Mouse (Mus musculus) induced T-regulatory cell, adult 2 months (primary cell): ENCODE data around the gene Ntn5.

Source experiments
- DNase-seq: peaks from one replicate; pipeline ENCODE4 v3.0.0-alpha.2; 2012; ENCODE audit warnings: low read depth

Gene Ntn5

DNA sequence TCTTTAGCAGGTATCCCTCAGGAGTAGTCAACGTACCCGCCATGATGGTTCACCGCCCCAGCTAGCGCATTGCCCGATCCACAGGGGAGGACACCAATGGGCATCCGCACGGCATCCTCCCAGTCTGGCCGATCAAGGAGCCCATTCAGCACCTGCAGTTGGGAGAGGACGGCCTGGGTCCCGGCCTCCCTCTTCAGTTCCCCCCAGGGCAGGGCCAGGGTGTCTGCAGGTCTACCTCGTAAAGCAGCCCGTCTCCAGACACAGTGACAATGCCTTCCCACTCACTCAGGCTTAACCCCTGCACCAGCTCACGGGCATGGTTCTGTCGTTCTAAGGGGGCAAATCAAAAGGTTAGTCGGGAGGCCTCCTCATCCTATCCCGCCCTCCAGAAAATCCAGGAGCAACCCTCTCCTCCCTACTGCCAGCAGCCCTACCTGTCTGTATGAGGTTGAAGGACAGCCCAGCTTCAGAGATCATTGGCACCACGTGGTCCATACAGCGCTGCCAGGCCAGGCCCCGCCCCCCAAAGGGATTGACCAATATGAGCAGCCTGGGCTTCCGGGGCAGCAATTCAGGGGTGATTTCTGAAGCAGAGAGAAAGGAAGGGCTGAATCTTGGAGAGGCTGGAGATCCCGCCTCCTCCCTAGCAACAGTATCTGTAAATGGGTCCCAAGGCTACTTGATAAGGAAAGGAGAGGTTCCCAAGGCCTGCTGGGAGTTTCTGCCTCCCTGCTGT, 28.4 kb downstream of the Ntn5 start:
- no peak for DNase-seq

DNA sequence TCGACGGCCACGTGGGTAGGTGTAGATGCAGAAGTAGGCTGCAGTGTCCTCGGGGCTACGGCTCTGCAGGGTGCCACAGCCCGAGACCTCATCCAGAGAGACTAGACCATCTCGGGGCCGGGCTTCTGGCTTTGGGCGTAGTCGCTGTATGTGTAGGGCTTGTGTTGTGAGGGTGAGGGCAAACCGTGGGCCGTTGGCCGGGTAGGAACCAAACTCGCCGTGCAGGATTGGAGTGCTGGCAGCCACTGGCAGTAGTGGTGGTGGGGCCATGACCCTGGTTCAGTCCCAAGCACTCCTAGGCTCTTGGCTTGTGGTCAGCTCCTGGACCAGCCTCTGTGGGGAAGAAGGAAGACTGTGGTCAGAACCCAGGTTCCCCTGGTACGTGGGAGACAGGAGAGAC, 29.6 kb downstream of the Ntn5 start:
- DNase-seq = no peak

DNA sequence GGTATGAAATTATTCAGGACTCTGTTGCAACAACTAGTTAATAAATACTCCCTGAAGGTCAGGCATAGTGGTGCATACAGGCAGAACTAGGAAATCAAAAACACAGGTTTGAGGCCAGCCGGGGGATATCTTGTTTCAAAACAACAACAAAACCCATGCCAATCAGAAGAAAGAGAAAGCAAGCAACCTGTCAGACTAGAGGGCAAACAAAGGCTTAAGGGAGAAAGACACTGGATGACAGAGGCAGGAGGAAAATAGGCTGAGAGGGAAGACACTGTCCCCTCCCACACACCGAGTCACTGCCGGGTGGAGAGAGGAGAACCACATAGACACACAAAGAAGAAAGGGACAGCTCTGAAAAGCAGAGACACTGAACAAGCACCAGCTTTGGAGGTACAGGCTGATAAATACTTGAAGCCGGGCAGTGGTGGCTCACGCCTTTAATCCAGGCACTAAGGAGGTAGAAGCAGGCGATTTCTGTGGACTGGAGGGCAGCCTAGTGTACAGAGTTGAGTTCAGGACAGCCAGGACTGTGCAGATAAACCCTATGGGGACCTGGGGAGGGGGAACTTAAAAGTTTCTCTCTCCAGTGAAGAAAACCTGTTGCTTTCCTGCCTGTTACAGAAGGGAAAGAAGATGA, 30.2 kb downstream of the Ntn5 start:
- no peak for DNase-seq

DNA sequence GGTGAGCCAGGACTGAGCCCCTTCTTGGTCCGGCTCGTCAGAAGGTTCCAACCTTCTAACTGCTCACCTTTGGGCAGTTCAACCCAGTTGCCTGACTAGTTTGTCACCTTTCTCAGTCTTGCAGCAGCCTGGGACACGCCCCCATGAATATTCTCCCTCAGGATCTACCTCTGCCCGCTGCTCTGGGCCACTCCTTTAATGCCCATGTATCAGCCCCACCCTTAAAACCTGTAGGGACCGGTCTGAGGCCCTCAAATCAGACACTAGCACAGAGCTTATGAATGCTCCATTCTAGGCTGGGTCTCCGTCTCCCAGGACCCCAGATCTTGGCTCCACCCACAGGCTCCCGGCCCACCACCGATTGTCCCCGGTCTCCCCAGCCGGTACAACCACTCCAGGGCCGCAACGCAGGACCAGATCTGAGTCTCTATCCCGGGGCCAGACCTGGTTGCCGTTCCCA, 30.8 kb downstream of the Ntn5 start:
- no peak for DNase-seq

DNA sequence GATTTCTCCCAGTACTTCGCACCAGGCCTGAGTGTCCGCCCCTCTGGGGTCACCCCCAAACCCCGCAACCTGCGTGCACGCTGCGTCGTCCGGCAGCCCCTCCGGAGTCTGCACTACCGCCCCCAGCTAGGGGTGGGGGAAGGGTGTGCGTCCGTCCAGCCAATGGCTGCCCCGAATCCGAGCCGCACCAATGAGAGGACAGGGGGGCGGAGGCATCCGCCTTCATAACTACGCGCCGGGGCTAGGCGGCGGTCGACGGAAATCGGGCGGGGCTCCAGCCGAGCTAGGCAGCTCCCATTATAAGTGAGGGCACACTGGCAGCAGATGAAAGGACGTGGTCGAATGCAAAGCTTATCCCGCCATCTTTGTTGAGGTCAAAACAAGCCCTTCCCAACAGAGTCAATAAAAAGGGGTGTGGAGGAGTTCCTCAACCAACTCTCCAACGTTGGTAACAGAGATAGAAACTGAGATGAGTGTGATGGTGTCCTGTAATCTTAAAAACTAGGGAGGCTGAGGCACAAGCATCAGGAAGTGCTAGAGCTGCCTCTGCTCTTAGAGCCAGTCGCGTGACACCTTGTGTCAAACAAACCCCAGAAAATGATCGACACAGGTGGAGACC, 31.4 kb downstream of the Ntn5 start, which contains the start of gene Rpl18:
Gene Rpl18 (plus strand): TSS at position 368 of the 619 bp plus-strand sequence.
- DNase-seq = peak; percentile 97

DNA sequence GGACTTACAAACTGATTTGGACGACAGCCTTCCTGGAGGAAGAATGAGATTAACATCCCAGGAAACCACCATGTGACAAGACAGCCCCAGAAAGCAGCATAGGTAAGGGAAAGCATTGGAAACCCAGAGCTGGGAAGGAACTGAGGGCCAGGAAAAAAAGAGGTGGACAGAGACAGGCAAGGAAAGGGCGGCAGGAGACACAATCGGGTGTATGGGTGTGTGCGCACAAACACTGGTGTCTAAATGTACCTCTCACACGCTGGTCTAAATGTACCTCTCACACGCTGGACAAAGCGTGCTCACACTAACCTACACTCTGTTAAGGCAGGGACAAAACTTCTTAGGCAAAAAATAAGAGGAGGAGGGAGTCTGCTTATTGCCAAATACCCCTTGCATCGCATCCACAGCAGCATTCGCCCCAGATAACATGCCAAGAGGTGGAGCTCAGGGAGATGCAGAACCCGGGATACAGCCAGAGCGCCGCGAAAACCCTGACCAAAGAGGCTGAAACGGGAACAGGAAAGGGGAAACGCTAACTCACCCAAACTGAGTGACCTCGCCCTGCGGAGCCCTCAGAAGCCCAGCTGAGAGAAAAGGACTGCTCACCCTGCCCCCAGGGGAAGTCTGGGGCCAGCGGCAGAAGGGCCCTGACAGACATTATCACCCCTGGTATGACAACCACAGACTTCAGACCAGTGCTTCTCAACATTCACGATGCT, 32.1 kb downstream of the Ntn5 start:
- DNase-seq = no peak

DNA sequence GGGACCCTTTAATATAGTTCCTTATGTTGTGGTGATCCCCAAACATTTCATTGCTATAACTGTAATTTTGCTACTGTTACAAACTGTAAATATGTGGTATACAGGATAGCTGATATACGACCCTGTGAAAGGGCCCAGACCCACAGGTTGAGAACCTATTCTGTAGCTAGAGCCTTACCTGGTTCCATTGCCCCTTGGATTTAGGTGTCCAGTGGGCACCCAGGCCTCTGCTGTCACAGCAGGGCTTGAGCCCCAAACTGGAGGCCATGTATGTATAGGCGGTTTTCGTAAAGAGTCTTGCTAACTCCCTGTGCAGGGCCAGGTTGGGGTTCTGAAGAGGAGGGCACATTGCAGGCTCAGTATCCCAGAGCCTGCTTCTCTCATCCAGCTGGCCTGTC, 32.6 kb downstream of the Ntn5 start:
- no peak for DNase-seq

DNA sequence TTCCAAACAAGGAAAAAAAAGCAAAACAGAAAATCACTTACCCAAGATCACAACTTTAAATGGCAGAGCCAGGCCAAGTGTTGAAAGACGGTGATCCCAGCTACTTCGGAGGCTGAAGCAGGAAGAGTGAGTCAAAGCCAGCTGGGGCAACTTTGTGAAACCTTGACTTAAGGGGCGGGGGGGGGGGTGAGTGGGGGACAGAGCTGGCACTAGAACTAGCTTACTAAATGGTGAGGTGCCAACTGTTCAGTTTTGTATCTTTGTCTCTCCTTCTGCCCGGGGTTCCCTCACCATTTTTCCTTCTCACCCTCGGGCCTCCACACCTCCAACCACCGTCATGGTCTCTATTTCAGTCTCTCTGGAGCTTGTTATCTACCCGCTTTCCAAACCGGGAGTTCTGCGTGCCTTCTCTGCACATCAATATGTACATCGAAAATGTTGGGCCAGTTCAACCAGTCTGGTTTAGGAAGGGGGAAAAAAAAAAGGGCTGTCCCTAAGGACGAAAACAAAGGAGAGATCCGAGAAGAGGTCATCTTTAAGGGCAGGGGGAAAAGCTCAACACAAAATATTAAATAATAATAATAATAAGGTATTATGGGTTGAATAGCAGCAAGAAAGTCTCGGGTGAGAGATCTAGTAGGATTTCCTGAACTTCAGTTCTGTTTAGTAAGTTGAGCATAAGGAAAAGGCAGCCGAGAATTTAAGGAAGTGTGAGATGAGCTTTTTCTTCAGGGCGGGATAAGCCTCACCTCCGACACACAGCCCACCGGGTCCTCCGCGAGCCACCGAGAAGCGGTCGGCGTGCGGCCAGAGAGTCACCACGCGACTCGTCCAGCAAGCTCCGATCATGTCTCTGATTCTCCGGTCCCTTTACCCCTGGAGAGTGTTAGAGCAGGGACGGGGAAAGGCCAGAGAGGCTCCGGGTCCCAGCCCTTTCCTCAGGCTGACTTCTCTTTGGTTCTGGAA, 33.4 kb downstream of the Ntn5 start:
- peak; percentile 40 for DNase-seq

DNA sequence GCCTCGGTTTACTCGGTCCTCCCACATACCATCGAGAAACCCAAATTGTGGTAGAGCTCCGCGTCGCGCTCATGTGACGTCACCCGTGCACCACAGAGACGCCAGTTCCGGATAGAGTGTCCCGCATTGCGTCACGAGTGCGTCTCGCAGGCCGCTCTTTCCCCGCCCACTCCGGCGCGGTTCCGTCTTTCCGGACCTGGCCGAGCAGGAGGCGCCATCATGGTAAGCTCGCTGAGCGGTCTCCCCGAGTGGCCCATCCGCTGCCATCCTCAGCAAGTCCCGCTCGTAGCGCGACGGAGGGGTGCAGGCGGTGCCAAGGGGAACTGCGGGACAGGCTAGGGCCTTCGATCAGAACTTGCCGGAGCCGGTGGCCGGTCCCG, 34.1 kb downstream of the Ntn5 start, which contains the start of gene Sphk2:
Gene Sphk2 (minus strand): TSS at position 85 of the 380 bp plus-strand sequence.
- DNase-seq = peak; percentile 99

DNA sequence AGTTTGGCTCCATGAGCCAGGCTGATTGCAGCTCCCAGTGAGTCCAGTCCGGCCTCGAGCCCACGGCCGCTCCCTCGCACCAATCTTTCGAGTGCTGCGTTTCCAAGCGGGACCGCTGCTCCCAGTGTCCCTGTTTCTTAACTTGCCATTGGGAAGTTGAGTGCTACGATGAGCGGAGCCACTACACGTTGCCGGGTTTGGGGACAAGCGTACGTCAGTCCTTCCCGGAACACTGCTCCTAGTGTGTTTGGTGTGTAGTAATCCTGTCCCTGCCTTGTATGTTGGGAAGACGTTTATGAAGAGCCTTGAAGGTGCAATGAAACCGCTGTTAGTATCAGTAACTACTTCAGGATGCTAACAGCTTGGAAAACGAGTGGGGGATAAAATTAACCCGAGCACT, 34.5 kb downstream of the Ntn5 start:
- no peak for DNase-seq

DNA sequence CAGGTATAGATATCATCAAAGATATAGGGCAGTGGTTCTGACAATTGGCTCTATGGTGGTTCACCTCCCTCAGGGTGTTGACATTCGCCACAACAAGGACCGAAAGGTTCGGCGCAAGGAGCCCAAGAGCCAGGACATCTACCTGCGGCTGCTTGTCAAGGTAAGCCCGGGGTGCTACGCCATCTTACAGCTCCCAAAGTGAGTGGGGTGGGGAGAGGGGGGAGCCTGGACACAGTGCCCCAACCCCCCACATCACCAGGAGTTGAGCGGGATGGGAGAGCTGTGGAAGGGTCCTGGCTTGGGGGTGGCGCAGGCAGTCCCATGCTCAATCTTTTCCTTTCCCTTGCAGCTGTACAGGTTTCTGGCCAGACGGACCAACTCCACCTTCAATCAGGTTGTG, 35.4 kb downstream of the Ntn5 start:
- no peak for DNase-seq

DNA sequence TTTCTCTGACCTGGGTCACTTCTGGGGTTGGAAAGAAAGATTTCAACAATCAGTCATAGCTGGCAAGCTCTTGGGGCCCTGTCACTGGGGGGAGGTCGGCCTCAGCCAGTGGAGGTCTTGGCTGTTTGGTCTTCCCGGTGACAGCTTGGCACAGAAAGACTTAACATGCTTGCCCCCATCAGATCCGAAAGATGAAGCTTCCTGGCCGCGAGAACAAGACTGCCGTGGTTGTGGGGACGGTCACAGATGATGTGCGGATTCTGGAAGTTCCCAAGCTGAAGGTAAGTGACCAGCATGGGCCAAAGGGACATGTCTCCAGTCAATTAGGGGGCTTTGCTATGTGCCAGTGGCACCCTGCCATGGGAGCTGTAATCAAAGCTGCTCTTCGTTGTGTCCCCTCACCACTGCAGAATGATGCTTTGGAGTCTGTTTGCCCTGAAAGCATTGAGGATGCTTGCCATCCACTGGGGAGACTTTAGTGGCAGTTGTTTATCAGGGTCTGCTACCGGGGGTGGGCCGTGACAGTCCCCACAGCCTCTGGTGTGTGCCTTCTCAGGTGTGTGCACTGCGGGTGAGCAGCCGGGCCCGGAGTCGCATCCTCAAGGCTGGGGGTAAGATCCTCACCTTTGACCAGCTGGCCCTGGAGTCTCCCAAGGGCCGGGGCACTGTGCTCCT, 36.1 kb downstream of the Ntn5 start:
- no peak for DNase-seq

DNA sequence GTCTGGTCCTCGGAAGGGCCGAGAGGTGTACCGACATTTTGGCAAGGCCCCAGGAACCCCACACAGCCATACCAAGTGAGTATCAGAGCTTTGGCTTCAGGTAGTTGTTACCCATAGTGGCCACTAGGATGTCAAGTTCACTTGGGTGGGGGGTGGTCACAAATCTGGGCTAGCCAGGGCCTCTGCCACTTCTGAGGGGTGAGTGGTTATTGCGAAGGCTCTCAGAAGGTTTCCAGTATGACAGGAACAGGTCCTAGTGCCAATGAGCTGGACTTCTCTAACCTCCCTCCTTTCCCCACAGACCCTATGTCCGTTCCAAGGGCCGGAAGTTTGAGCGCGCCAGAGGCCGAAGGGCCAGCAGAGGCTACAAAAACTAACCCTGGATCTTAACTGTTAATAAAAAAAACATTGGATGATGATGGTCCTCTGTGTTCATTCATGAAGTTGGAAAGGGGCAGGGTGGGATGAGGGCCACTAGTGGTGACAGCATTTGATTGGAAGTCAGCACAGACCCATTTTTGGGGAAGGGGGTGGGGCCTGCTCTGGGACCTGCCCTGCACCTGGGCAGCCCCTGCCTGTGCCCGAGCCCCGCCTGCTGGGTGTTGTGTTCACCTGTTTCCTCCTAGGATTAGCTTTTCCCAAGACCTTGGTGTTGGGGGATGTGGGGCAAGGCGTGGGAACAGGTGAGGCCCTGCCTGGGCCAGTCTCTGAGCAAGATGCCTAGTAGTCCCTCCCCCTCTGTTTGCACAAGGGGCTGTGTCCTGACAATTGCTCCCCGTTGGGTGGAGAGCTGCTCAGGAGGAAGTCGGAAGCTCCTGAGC, 36.8 kb downstream of the Ntn5 start, which contains the start of gene Fam83e:
Gene Fam83e (plus strand): TSS at position 800 of the 821 bp plus-strand sequence.
- no peak for DNase-seq

DNA sequence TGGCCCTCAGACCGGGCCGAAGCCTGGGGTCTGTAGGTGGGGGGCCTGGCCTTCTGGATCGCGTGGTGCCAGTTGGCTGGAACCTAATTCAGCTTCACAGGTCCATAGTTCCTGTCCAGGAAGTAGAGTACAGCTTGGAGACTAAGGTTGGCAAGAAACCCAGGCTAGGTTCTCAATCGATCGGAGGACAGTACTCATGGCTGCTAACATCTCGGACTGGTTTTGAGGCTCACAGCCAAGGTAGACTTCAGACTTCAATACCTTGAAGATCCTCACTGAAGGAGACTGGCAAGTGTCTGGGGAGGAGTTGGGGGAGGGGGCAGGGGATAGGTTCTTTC, 37.4 kb downstream of the Ntn5 start:
- no peak for DNase-seq

DNA sequence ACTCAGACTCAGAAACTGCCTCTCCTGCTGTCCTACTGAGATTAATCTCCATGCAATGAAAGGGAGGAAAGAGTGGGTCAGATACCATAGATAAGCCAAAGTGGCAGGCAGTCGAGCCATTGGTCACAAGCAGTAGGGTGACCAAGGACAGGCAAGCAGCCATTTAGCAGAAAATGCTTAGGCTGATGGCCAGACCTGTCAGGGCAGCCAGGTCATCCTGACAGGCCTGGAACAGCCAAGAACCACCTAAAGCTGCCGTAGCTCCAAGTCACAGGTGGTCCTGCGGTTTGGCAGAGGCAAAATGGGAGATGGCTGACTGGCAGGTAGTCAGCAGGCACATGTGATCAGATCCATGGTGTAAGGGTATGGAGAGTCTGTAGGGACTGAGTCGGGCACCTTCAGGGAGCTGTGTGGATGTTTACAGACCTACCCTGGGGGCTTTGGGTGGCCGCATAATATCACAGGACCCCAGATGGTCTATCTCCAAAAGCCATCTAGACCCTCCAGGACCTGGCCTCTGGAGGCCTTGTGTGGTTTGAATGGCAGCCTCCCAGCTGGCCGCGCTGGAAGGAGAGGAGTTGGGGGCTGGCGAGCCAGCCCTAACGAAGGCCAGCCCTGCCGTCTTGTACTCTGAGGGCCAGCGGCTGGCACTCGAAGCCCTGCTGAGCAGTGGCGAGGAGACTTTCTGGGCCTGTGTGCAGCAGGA, 38.0 kb downstream of the Ntn5 start:
- DNase-seq = no peak

DNA sequence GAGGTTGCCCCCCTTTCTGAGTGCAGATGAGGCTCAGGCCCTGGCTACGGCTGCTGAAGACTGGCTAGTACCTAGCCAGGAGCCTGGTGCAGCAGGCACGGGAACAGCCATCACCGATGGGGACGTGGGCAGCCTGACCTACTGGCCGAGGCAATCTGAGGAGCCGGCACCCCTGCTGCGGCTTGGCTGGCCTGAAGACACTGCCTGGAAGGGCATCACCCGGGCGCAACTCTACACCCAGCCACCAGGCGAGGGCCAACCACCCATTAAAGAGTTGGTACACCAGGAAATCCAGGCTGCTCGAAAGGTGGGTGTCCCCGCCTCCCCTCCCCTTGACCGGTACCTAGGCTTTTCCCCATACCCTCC, 38.5 kb downstream of the Ntn5 start:
- no peak for DNase-seq

DNA sequence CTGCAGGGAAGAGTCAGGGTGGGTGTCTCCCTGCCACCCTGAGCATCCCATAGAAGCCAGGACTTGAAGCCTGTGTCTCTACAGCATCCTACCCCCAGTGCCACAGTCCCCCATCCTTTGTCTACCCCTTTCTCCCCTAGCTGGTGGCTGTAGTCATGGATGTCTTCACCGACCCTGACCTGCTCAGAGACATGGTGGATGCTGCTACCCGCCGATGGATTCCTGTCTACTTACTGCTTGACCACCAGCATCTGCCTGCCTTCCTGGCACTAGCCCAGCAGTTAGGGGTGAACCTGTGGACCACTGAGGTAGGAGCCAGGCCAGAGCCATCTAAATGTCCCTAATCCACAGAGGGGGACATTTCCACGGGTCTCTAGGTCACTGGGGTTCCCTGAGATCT, 39.5 kb downstream of the Ntn5 start:
- DNase-seq = no peak

DNA sequence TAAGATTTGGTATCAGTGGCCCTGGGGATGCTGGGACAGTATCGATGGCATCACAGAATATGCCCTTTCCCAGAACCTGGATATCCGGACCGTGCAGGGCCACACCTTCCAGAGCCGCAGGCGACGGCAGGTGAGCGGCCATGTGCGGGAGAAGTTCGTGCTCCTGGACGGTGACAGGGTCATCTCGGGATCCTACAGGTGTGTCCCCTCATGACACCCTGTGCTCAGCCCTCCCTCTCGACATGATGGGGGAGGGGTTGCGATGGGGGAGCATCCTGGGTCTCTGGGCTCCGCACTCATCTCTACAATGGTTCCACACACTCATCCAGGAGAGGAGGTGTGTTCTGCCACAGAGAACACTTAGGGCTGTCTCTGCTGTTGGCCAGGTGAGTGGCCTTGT, 40.0 kb downstream of the Ntn5 start:
- DNase-seq = no peak

DNA sequence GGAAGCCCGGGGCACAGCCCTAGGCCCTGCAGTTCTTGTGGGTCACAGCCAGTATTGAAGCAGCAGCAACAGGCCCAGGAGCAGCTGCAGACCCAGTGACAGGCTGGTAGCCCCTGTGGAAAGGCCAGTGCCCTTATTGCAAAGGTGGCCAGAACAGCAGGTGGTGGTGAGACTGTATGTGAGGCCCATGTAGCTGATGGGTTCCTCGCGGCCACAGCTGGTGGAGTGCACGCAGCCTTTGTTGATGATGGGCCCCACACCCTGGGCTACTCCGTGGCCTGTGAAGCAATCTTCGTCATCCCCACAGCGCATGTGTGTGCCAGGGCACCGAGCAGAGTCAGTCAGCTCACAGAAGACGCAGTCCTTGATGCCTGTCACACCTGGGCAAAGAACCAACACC, 41.3 kb downstream of the Ntn5 start:
- DNase-seq = no peak
